Mouse (Mus musculus) CD4-positive, CD25-positive, alpha-beta regulatory T cell, adult 4 months (primary cell): Measurements from ENCODE around the gene Sfmbt1. TPM values are rescaled to one million over a fixed set of nuclear protein-coding genes. Genes with fewer than 3 reads are reported as not detected.

Experiments used
- ATAC-seq: one replicate; pipeline ENCODE4 v1.8.0; 2017
- polyA plus RNA-seq, 2 experiments: library from polyadenylated mRNA; unstranded; fragments of 100-300 nt; shearing (Covaris generic); gene quantifications; one replicate each; pipeline ENCODE4 v1.2.1; 2017

Sfmbt1 gene
- polyA plus RNA-seq = 10 to 100 TPM; 10.8 to 12.6 TPM

DNA sequence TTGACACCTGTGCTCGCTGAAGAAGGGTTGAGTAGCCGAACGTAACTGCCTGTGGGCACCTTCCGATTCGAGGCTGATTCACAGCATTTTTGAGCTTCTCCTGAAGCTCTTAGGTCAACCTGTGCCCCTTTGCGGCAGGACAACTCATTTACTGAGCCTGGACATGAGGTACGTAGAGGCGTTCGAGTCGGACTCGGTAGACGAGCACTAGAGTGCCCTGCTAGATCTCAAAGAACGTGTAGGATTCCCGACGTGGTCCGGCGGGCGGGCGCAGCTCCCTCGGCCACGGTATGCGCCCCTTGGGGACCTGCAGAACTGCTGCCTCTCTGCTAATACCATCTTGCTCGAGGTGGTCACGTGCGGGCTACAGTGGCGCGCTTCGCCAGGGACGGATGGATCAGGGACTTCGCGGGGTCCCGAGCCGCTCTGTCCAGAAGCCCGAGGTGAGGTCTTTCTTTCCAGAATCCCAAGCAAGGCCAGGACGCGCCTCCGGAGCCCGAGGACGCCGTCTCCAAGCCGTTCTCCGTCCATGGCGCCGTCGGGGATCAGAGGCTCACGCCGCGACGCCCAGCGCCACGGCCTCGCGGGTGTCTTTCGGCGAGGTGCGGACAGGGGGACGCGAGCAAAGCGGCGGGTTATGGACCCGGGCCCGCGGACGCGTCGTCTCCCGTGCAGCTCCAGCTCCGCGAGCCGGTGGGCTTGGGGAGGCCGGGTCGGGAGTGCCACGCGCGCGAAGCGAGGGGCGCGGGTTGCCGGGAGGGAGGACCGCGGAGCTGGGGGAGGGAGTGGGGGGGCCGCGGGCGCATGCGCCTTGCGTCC lies at the start of gene Sfmbt1:
Sfmbt1 (plus strand) TSS at position 51 of the 819 bp plus-strand sequence.
- peak; percentile 44 for ATAC-seq

DNA sequence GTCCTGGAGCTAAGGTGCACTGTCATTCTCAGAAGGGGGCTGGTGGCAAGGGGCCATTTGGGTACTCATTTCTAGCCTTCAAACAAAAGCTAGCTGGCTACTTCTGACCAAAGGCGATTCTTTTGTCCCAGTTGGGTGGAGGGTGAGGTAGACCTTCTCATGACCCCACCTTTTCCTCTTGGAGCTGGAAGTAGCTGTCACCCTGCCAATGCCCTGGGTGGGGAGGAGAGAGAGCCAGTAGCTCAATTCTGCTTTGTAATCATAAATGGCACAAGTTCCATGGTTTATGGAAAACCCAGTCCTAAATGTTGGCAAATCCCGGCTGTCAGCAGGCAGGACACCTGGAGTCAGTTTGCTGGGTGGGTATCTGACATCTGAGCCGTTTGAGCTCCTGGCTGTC lies 48.6 kb upstream of the Sfmbt1 start:
- ATAC-seq = no peak

DNA sequence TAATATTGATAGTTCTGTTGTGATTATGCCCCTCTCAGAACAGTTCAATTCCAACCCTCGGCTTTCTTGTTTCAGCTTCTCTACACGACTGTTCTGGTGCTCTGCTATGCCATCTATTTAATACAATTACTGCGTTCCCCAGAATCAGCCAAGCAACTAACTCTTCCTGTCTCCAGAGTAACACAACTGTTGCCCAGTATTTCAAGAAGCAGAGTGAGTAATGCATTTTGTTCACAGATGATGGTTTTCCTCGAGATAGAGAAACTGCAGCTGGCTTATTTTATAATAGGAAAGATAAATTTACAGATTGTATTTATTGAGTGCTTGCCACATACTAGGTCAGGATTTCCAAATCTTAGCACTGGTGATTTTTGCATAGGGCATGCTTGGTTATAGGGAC lies 48.0 kb upstream of the Sfmbt1 start:
- ATAC-seq = no peak

DNA sequence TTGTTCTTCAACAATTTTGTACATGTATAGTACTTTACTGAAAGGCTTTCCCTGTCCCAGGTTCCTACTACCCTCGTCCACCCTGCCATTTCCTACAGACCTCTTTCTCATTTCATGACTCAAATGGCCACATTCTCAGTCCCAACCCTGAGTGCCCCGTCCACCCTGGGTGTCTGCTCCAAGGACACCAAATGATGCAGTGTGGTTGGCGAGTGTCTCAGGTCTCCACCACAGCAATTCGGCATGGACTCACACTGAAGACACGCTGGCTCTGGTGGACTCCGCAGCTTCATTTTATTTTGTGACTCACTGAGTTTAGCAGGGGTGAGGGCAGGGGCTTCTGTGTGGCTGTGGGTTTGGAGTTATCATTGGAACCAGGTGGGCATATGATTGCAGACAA lies 44.5 kb upstream of the Sfmbt1 start:
- ATAC-seq = no peak

DNA sequence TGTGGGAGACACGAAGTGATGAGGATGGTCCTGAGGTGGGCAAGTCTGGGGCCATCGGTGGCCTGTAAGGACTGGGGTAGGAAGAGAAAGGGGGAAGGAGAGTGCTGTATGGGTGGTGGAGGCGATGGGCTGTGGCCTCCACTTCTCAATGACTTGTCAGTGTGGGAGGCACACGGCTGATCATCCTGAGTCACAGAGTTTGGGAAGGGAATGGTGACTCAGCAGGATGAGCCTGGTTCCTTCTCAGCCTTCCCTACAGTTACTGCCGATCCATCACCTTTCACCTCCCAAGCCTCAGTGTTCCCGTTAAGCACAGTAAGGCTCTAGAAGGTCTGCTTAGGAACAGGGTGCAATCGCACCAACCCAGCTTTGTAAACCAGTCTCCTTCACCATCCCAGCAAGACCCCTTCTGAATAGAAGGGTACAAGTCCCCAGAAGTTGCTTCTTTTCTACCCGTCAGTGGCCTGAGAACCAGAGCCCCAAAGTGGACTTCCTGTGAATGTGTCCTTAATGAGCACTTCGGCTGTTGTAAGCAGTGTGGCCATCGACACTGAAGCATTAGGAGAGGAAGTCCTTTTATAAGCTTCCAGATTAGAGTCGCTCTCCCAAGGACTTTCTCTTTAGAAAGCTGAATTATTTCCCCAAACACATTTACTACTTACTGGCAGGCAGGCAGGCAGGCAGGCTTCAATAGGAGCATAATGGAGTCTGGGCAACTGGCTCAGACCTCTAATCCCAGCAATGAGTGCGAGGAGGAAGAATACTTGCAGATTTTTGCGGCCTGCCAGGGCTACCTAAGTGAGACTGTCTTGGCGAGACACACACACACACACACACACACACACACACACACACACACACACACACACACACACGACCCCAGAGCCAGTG lies 43.3 kb upstream of the Sfmbt1 start:
- ATAC-seq = no peak

DNA sequence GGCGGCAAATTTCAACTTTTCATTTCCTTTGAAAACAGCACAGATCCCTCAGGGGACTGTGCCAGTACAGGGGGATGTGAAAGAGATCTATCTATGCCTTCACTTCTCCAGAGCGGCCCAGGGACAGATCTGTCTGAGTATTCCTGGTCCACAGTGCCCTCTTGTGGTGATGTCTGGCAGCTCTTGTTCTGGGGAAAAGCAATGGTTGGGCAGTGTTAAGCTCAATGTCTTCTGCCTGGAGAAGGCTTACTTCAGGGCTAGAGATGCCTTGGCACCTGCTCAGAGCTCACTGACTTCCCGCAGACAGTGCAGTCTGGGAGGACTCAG lies 42.7 kb upstream of the Sfmbt1 start:
- peak; percentile 83 for ATAC-seq

DNA sequence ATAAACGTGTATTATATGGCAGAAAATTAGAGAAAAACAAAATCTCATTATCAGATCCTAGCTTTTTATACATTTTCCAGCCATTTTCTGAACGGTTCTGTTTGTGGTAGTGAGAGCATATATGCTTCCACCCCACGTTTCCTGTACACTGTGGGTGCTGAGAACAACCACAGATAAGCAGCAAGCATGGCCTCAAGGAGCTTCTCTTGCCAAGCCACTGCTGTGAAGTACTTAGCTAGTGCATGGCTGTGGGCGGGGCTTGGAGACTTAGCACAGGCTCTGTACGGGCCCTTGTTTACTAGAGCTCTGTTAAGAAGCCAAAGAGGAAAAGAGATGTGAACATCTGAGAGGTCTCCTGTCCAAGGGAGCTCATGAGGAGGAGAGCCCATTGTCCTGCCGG lies 39.7 kb upstream of the Sfmbt1 start:
- ATAC-seq = peak; percentile 80

DNA sequence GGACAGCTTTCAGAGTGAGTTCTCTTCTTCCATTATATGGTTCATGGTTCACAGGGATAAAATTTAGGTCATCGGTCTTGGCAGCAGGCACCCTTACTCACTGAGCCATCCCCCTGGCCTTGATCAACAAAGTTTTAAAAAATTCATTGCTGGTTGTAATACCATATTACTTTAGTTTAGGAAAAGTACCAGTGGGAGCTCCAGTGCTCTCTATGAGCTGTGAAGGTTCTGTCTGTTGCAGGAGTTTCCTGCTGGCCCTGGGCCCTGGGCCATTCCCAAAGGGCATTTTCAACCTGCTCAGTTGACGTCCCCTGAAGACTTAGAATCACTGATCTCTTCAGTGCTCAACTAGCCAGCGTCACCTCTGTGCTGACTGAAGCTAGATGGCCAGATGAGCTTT lies 32.5 kb upstream of the Sfmbt1 start:
- ATAC-seq = no peak

DNA sequence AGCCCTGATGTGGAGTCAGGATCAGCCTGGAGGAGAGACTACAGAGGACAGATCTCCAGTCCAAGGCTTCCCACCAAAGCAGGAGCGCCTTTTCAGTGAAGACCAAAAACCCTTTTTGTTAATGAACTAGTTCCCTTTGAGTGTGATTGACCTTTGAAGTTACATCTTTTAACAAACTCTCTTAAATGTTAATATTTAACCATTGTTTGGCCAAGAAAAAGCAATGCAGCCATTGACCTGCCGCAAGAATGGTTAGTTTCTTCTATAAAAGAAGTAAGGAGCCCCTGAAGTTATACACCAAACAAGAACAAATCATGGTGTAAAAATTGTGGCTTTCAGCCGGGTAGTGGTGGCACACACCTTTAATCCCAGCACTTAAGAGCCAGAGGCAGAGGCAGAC lies 24.0 kb upstream of the Sfmbt1 start:
- ATAC-seq = no peak

DNA sequence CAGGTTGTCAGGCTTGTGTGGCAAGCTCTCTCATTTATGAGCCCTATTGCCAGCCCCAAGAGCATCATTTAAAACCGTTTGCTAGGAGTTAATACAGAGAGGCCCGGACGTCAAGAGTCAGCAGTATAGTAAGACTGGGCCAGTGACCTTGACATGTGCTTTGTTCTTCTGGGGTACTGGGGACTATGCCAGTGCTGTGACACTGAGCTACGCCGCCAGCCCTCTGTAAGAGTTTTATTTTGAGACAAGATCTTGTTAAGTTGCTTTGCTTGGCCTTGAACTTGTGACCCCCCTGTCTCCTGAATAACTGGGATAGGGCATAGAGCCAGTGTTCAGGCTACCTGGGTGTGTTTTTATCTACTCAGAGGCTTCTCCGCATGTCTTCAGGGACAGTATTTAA lies 22.2 kb upstream of the Sfmbt1 start:
- ATAC-seq = no peak

DNA sequence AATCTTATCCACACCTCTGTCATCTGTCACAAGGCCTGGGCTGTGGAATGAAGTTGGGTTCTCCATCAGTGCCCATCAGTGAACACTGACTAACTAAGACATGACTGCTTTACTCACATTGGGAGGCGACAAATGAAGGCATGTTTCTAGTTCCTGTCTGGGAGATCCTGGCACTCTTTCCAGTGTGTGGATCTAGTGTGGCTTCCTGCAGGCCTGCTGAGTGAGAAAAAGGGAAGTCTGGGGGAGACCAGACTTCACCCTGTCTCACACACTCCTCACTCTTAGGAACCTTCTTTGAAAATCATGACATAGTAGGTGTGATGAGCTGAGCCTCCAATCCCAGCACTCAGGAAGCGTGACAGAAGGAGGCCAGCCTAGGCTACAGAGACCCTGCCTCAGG lies 19.9 kb upstream of the Sfmbt1 start:
- ATAC-seq = no peak

DNA sequence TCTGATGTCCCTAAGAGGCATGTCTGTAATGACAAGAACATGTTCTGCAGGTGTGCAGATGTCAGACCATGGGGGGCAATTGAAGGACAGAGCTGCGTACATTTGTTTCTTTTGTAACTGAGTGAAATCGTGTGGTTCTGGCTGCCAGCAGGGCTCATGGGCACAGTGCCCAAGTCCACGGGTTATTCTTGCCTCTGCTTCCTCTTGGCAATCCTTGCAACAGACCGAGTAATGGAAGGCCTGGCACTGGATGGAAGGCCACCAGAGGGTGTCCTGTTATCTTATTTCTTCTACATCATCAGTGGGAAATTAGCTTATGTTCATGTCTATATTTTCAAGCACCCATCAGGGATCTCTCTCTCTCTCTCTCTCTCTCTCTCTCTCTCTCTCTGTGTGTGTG lies 19.0 kb upstream of the Sfmbt1 start:
- ATAC-seq = no peak

DNA sequence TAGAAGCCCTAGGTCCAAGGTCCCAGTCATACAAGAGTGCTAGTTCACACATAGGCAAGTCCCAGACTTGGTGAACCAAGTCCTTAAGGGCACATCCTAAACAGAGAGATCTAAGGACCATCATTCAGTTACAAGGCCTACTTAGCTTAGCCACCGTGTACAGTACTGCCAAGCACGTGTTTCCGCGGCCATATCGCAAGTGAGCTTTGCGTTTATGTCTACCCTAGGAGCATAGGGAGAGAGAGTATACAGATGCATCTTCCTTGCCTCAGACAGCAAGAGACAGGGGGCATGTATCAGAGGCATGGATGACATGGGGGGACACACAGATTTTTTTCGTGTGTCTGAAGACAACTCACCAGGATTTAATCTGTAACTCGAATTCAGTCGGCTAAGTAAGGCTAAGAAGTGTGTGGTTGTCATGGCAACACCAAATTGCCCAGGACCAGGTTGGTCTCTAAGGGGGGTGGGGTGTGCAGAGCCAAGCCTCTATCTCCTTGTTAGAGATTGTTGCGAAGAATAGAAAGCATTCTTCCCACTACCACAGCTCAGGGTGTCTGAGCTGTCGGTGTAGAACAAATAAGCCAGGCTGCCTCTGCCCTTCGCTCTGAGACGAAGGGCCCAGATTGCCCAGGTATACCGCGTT lies 17.1 kb upstream of the Sfmbt1 start:
- ATAC-seq = no peak

DNA sequence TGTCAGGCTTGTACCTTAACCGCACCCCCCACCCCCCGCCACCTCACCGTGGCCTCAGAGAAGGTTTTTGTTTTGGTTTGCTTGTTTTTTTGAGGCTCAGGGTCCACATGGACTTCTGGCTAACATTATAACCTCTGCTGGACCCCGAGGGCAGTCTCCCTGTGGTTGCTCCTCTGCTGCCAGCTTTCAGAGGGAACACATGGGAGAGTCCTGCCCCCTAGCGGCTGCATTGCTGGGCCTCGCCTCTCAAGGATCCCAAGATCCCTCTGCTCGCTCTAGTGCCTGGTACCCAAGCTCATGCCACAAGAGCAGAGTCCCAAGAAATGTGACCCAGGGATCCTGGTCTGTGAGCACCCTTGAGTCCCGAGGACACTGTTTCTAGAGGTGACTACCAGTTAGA lies 15.0 kb upstream of the Sfmbt1 start:
- peak; percentile 54 for ATAC-seq

DNA sequence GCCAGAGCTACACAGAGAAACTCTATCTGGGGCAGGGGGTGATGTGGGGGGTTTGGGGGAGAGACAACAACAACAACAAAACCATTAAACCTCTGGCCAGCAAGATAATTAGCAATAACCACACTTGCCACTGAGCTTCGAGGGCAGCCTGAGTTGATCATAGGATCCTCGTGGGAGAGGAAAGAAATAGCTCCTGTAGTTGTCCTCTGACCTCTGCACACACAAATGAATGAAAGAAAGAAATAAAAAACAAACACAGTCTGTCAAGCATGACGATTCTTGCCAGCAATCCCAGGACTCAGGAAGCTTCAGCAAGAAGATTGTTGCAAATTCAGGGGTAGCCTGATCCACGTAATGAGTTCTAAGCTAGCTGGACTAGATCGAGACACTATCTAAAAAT lies 12.1 kb upstream of the Sfmbt1 start:
- no peak for ATAC-seq

DNA sequence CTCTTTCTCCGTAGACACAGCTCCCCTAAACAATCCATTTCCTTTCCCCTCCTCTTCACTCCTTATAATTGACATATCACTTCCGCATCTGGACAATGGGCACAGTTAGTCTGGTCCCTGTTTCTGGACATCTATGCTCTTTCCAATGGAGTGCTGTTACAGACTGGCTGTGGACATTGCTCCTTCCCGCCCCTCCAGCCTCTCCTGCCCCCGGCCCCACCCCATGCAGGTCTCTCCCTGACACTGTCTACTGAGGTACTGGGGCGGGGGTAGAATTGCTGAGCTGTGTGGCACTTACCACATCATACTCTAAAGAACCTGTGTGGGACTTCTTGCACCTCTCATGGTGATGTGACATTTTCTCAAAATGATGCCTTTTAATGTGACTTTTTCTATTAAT lies 11.6 kb upstream of the Sfmbt1 start:
- no peak for ATAC-seq

DNA sequence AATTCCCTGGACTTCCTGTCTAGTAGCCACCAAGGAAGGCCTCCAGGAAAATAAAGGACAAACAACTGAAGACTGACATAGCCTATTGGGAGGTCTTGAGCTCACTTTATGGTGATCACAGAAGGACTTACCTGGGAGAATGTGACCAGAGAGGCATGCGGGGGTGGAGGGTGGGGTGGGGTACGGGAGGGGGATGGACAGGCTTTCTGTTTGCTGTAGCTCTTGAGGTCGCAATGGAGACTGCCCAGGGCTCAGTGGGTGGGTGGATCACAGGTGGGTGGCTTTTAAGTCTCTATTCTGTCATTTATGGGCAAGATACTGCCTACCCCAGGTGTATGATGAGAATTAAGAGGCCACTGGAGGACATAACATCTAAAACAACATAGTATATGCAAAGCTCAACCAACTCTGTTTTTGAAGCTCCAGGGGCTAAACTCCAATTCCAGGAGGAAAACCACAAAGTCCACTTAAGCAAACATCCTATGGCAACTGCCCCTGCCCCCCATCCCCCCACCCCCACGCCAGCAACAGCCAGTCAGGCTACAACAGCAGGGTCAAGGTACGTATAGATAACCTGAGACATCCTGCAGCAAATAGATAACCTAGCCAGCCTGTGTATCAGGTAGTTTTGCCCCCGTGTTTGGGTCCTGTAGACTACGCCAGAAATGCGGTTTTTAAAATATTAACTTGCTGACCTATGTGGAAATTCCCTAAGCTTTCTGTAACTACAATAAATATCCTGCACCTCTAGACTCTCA lies 10.4 kb upstream of the Sfmbt1 start:
- no peak for ATAC-seq

DNA sequence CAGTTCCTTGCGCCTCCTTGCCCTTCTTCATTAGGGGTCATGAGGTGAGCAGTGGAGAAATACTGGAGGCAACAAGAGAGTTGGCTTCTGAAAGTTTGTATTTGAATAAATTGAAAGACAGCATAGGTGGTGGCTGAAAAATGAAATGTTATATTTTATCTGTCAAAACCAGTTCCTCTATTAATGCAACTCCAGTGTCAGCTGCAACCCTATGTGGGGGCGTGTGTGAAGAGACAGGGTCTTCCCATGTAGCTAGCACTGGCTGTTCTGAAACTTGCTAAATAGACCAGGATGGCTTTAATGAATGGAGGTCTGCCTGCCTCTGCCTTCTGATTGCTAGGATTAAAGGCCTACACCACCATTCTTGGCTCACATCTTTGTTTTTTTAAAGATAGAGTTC lies 2.8 kb upstream of the Sfmbt1 start:
- no peak for ATAC-seq

DNA sequence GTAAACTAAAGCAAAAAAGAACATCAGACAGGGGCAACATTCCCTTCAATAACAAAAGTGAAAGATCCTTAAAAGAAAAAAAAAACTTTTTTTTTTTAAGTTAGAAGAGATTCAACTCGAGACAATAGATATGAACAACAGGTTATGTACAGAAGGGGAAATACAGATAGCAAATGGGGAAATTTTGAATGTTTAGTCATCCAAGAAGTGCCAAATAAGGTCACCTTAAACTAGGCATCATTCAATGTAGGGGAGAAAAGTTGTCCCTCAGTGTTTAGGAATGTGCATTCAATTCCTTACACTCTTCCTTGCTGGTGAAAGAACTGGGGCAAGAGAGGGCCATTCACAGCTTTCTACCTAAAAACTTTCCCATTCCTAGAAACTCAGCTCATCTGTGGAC lies 880 bp upstream of the Sfmbt1 start:
- no peak for ATAC-seq

DNA sequence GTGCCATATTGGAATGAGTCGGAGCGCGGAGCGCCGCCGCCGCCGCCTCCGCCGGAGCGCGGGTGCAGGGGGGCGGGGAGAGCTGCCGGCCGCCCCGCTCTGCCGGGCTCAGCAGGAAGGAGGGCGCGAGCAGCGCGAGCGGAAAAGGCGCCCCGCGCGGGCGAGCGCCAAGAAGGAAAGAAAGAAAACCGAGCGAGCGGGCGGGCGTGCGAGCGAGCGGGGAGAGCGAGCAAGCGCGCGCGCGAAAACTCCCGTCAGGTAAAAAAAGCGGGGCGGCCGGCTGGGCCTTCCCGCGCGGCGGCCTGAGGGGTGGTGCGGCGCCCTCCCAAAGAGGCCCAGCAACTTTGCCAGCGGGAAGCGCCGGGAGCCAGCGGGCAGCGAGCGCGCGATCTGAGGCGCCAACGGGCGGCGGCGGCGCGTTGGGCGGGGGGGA lies 985 bp downstream of the Sfmbt1 start:
- ATAC-seq = peak; percentile 66

DNA sequence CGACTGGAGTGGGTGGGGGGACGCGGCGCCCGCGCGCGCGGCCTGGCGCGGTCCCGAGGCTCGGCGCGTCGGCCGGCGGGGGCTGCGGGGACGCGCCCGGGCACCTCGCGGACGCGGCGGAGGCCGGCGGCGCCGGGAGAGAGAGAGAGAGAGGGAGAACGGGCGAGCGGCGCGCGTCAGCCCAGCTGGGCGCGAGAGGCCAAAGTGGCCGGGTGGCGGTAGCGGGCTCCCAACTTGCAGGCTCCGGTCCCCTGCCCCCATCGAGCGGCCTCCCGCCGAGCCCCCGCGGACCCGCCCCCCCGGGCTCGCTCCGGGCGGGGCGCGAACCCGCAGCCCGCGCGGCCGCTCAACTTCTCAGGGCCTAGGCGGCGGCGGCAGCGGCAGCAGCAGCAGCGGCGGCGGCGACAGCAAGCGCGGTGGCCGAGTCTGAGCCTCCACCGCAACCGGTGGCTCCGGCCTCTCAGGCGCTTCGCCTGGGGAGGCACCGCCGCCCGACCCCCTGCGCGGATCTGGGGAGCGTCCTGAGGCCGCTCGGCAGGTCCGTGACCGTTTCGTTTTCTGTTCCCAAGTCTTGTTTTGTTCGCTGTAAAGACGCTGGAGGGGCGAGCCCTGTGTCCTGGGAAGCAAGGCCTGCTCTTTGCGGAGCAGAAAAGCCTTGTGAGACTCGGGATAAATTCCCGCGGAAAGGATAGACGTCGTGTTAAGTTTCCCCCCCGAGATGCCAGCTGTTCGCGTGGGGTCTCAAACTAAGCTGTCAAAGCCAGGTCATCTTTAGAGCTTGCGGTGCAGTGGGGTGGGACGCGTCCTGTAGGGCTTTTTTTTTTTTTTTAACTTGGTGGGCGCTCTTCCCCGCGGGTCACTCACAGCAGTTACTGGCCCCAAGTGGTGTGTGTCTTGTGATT lies 1.7 kb downstream of the Sfmbt1 start:
- ATAC-seq = peak; percentile 13

DNA sequence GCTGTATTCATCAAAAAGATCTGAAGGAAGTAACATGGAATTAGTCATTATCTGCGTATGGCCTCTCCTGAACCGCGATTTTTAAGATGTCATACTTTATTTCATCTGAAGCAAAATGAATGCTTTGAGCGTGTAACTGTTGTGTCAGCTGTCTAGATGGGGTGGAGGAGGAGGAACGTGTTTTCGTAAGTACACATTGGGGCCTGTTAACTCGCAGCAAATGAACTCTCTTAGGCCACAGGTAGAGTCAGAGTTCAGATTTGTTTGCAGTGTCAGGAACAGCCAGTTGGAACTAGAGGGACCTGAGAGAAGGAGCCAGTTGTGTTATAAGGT lies 2.3 kb downstream of the Sfmbt1 start:
- ATAC-seq = peak; percentile 47
